Mouse (Mus musculus) spleen, adult 2 months (tissue): ENCODE measurements around the gene Apeh.

Experiments
- CTCF ChIP-seq: fragments of 200-500 bp; IDR thresholded peaks from 2 replicates; pipeline ENCODE4 v1.5.1; 2011; ENCODE audit warnings: mild to moderate bottlenecking, inconsistent platforms; ENCODE audit not compliant: insufficient read depth, insufficient read length, insufficient replicate concordance; ENCODE audit errors: extremely low read depth
- POLR2A ChIP-seq: fragments of 200-500 bp; IDR thresholded peaks from 2 replicates; pipeline ENCODE4 v1.6.1; 2011; ENCODE audit warnings: low read depth, low read length, inconsistent platforms

- TF ChIP-seq POLR2A: no peak
- no peak for TF ChIP-seq CTCF
Measured at GRCm38 (mm10) chr9:108058291-108058690, 36.1 kb downstream of the Apeh start.
